Mouse (Mus musculus) ES-Bruce4 (cell line): Measurements from ENCODE around the gene Slc38a3.

Source experiments
- CTCF ChIP-seq: IDR thresholded peaks from one replicate; pipeline ENCODE4 v1.8.1; 2011; ENCODE audit warnings: low read depth, low read length
- EP300 ChIP-seq: IDR thresholded peaks from 2 replicates; pipeline ENCODE4 v1.6.1; 2011; ENCODE audit warnings: low read depth, low read length; ENCODE audit not compliant: insufficient read depth

- peak; percentile 47; the same call in 1 of the 2 replicates for TF ChIP-seq EP300
- no peak for TF ChIP-seq CTCF
Observed at GRCm38 (mm10) chr9:107706781-107707211, 37.5 kb upstream of the Slc38a3 start.
